Mouse (Mus musculus) left cerebral cortex, adult 8-10 months (tissue): ENCODE data around the gene Uckl1. TPM values are rescaled to one million over a fixed set of nuclear protein-coding genes. Genes with fewer than 3 reads are reported as not detected.

Experiments used
- DNase-seq, 2 experiments: peaks; one replicate each; pipeline ENCODE4 v3.0.0; 2022; ENCODE audit warnings: low spot score in 2 of 2
- total RNA-seq, 4 experiments: library from RNA; stranded (reverse); gene quantifications; 2 replicates each; pipeline ENCODE4 v1.2.4; 2022

The Uckl1 gene
- total RNA-seq, 4 experiments from 2014 or later, result 53.5 to 80.6 (median 63.6) TPM

DNA sequence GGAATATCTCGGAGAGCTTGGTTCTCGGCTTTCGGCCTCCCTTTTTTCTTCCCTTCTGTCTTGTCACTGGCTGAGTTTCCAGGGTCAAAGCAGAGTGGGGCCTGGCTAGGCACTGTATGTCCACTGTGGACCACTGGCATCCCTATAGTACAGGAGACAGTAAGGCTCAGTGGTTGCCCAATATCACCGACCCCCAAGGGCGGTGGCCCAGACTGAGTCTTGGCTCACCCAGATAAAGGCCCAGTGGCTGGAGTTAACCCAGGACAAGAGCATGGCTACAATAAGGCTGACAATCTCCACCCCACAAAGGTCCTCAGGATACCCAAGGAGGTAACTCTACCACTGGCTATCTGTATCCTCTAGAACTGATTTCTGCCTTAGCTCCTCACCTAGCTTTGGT, 5.8 kb upstream of the Uckl1 start:
- DNase-seq, result peak in 1 of 2 experiments; percentile 7

DNA sequence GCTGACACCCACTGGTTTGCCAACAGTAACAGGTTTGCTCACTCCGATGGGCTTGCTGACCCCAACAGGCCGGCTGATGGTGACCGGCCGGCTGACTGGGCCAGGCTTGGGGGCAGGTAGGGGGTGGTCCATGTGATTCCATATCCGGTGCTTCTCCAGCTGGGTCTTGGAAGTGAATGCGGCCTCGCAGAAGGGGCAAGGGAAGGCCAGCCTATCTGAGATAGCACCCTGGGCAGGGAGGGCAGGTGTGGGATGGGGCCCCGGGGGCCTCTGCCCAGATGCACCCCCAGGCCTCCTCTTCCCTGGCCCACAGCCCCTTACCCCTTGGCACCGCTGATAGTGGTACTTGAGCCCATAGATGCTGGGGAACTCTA, 5.0 kb upstream of the Uckl1 start:
- peak in 1 of 2 experiments; percentile 15 for DNase-seq

DNA sequence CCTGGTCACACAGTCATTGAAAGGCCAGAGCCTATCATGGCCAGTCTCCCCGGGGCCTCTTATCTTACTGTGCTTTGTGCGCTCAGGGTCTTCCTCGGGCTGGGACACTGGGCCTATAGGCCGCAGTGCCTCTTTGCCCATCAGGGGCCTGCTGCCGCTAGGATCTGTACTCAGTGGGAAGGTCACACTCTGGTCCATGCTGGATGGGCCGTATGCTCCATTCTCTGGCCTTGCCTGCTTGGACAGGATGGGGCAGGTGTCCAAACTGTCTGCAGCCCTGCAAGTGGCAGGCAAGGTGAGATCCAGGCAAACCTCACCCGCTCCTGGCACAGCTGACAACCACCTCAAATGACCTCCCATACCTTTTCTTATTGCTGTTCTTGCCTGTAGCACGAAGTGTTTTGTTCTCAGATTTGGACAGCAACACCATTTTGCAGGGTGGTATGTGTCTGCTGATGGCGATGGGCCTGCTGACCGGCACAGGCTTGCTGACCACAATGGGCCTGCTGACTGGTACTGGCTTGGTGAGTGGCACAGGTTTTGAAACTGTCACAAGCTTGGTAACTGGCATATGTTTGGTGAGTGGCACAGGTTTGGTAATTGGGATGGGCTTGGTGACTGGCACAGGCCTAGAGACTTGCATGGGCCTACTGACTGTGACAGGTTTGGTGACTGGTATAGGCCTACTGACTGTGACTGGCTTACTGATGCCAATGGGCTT, 4.5 kb upstream of the Uckl1 start:
- DNase-seq, result peak in 1 of 2 experiments; percentile 18

DNA sequence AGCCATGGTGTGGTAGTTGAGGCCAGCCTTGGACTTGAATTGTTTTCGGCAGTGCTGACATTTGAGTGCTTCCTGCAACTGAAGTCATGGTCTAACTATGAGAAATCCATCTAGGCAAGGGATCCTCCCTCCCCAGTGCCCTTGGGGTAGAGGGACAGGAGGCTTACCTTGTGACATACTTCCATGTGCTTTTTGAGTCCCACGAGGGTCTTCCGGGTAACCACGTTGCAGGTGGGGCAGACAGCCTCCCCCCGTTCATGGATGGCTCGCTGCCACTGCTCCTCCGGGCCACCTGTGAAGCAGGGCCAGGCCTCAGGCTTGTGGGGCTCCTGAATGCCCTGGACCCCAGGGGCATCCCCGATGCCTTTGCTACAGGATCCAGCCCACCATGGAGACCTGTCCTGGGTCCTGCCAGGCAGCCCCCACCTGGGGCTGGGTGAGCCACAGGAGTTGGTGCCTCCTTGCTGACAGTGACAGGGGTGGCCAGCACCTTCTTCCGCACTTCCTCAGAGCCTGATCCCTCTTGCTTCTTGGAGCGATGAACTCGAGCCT, 3.6 kb upstream of the Uckl1 start:
- peak in 1 of 2 experiments; percentile 6 for DNase-seq

DNA sequence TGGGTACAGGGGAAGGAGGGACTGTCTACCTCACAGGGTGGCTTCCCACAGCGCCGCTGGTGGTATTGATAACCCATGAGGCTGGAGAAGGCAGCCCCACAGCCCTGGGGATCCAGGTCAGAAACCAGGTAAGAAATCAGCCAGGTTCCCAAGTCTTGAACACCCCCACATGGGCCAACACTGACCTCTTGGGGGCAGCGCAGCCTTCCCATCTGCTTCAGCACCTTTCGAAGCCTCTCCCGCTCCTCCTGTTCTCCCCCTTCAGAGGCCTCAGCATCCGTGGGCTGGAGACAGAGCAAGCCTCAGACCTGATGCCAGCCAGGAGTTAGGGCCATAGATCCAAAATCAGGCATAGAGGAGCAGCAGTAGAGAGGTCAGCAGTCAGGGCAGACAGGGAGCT, 3.1 kb upstream of the Uckl1 start:
- DNase-seq, result peak in 1 of 2 experiments; percentile 6

DNA sequence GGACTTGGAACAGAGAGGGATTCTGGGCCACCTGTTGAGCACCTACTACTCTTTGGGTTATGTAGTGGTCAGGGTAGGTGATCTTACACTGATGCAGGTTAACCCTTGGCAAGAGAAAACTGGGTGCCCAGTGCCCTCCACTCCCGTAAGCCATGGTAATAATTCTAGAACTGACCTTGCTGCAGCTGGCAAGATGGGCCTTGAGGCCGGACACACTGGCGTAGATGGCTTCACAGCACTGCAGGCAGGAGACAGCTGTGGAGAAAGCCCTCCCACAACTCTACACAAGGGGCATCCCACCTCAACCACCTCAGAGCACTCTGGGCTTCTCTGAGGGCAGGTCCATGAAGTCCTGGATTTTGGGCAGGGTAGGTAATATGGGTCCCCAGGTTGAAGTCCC, 1.4 kb upstream of the Uckl1 start:
- DNase-seq, result peak in 1 of 2 experiments; percentile 8

- peak in 1 of 2 experiments; percentile 6 for DNase-seq
These were observed 814 bp upstream of the Uckl1 start for GRCm38 (mm10) chr2:181585506-181585905.

- DNase-seq, result peak in 1 of 2 experiments; percentile 6
These were observed 1.0 kb downstream of the Uckl1 start for GRCm38 (mm10) chr2:181583460-181584257.

GRCm38 (mm10) chr2:181582939-181583338, 1.8 kb downstream of the Uckl1 start:
- peak in 1 of 2 experiments; percentile 15 for DNase-seq

DNA sequence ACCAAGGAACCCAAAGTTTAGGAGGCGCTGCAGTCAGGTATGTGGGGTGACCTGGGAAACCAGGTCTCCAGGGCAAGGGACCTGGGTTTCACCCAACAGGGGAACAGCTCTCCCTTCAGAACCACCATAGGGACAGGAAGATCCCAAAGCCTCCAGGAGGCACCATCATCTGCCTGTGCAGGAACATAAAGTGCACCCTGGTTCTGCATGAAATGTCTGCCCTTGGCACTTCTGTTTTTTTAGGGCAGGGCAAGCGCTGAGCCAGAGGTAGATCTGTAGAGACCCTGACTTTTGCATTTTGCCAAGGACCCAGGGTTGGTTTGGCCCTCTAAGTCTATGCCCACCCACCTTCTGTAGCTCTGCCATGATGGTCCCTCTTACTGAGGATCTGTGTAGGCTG, 2.3 kb downstream of the Uckl1 start:
- peak in 1 of 2 experiments; percentile 13 for DNase-seq

- DNase-seq, result peak; percentile 78 to 82
These were observed 3.1 kb downstream of the Uckl1 start for GRCm38 (mm10) chr2:181581402-181582120.

DNA sequence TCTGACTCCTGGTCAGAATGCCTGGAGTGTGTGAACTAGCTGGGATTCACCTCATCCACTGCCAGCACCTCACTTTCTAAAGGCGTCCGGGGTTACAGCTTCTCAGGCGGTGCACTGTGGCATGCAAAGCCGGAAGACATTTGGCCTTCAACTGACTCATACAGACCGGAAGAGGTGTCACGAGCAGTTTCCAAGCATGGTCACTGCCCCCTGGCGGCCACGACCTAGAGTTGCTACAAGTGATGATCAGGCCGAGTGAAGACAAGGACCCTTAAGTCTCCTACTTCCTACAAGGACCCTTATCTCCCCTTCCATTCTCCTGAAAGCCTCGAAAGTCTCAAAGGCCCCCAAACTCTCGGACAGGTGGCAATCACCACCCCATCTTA, 3.7 kb downstream of the Uckl1 start:
- peak; percentile 67 to 81 for DNase-seq

DNA sequence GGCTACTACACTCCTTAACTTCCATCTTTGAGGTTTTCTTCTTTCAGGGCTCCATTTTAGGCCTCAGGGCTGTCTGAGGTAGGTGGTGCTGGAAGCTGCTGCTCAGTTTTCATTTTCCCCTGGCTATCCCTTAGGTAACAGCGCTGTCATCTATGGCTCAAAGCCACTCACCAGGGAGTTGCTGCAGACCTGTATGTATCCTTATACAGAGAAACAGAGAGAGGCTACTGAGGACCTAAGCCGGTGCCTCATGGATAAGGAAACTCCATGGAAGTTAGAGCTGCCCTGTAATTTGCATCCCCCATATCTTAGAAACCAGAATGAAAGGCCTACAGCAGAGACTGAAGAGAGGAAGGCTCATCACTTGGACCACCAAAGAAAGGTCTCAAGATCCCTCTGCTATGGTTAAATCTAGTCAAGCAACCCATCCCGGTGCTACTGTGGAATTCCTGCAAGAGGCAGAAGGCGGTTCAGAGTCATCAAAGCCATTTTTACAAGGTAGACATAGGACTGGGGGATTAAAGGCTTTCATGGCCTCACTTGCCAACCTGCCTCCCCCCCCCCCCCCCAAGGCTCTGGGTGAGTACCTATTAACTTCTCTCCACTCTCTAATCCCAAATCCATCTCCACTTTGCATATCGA, 4.4 kb downstream of the Uckl1 start:
- peak in 1 of 2 experiments; percentile 5 for DNase-seq

GRCm38 (mm10) chr2:181579681-181580080, 5.0 kb downstream of the Uckl1 start:
- no peak for DNase-seq

DNA sequence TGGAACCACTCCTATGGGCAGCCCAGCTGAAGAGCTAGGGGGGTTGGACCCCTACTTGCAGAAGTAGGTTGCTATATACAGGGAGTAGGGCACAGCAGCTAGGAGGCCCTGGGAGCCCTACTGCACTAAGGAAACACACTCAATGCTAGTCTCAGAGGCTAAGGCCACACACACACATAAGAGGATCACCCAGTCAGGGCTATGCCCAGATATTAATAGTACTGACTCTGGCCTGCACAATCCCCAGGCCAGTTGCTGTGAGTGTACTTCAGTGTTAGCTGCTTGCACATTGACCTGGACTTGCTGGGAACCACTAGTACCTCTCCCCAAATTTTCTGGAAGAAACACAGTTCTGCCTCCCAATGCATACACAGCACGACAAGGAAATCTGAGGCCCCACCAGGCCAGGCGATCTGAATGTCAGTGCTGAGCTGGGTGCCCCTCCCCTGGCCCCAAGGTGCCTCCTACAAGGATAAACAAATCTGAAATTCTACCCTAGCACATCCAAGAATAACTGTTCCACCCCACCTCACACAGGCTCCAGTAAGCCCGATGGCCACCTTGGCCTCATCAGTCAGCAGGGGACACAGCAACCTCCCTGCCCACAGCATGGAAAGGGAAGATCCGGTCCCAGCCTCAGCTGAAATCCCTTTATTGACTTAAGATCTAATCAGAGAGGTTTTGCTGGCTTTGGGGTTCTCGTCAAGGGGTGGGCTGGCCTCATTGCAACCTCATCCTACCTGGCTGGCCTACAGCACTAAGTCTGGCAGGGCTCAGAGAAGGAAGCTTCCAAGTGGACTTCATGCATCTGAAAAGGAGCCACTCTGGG, 5.7 kb downstream of the Uckl1 start:
- peak in 1 of 2 experiments; percentile 6 for DNase-seq

DNA sequence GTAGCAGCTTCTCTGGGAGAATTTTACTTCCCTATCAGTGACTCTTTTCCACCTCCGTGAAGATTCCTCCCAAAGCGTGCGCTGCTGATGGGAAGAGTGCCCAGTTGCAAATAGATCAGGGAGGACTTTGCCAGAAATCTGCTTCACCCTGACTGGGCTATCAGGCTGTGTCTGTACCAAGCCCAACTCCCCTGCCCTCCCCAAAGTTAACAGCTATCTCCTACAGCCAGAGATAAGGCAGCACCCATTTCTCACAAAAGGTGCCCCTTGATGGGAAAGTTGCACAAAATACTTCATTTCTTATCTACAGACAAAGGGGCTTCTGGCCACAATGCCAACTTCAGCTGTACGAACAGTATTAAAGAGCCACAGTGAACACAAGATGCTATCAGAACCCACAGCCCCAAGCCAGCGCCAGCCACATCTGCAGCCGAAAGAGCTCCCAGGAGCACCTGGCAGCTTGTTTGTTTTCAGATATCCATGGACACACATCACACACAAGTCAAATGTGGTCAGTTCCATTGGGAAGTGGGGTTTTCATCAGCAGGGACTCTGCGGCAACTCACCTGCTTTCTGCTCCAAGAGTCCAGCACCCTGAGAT, 6.6 kb downstream of the Uckl1 start:
- no peak for DNase-seq

DNA sequence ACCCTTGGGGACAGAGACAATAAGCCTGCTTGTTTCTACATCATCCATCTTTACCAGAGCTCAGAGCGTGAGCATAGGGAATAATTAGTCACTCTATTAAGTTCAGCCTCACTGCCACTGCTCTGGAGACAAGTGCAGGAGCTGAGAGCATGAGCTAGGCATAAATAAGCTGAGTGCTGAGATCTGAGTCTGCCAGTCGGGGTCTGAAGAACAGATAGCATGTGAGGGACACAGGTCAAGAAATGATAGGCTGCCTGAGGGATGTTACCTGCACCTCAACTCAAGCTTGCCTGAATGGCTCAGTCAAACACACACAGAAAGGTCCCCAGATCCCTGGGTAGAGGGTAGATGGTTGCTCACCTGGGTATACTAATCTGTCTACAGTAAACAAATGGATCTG, 7.6 kb downstream of the Uckl1 start:
- no peak for DNase-seq

GRCm38 (mm10) chr2:181576613-181577012, 8.1 kb downstream of the Uckl1 start:
- no peak for DNase-seq

DNA sequence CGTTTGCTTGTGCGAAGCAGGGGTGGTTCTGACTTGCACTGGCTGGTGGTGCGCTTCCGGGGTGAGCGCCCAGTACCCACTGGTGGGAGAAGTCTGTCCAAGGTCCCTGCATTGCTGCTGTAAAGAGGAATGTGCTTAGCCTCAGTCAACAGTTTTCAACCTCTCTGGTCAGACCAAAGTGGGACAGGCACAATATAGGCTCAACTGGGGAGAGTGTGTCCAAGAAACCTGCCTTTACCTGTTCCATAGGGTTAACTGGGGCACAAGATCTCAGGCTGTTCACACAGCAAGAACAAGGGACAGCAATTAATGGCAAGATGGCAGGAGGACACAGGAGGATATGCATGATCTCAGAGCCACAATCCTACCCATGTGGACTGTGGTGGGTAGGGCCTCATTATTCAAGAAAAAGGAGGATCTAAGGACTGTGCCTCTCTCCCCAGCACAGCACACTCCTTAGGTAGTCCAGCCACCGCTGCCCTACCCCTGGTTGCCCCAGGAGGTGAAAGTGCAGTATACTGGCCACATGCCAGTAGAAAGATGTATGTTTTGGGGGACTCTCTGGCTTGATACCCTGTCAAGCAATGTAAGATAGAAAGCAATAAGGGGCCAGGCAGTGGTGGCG, 9.7 kb downstream of the Uckl1 start:
- no peak for DNase-seq
